Mouse (Mus musculus) gonadal fat pad, adult 2 months (tissue): ENCODE results near the gene Aaed1. TPM values are rescaled to one million over a fixed set of nuclear protein-coding genes. Genes with fewer than 3 reads are reported as not detected.

Experiments
- DNase-seq: peaks from one replicate; pipeline ENCODE4 v3.0.0-alpha.2; 2012; ENCODE audit warnings: low read depth
- polyA plus RNA-seq: library from polyadenylated mRNA; depleted of rRNA; stranded (reverse); fragments of >200 nt; gene quantifications from 2 replicates; pipeline ENCODE4 v1.2.3, GENCODE M21; 2012; rRNA removed

Gene Aaed1
- polyA plus RNA-seq, 1 experiment = 13.5 TPM

- DNase-seq = no peak
Observed at GRCm38 (mm10) chr13:64252147-64252546, 60.4 kb downstream of the Aaed1 start.

GRCm38 (mm10) chr13:64250363-64250762 is 62.1 kb downstream of the Aaed1 start:
- no peak for DNase-seq

GRCm38 (mm10) chr13:64248775-64249524 is 63.6 kb downstream of the Aaed1 start:
- DNase-seq = no peak

- no peak for DNase-seq
Observed at GRCm38 (mm10) chr13:64248161-64248774, 64.2 kb downstream of the Aaed1 start.

- DNase-seq = no peak
Observed at GRCm38 (mm10) chr13:64246106-64246505, 66.4 kb downstream of the Aaed1 start.

GRCm38 (mm10) chr13:64244685-64245261 is 67.7 kb downstream of the Aaed1 start:
- DNase-seq = no peak

GRCm38 (mm10) chr13:64242721-64243120 is 69.8 kb downstream of the Aaed1 start:
- DNase-seq = no peak

GRCm38 (mm10) chr13:64240626-64241025 is 71.9 kb downstream of the Aaed1 start:
- no peak for DNase-seq

- DNase-seq = no peak
Observed at GRCm38 (mm10) chr13:64237681-64238157, 74.8 kb downstream of the Aaed1 start.

- DNase-seq = no peak
Observed at GRCm38 (mm10) chr13:64237000-64237680, 75.4 kb downstream of the Aaed1 start.

GRCm38 (mm10) chr13:64235777-64236176 is 76.7 kb downstream of the Aaed1 start:
- DNase-seq = no peak

- DNase-seq = no peak
Observed at GRCm38 (mm10) chr13:64235062-64235715, 77.3 kb downstream of the Aaed1 start.

- DNase-seq = no peak
Observed at GRCm38 (mm10) chr13:64233139-64233538, 79.4 kb downstream of the Aaed1 start.

- DNase-seq = no peak
Observed at GRCm38 (mm10) chr13:64226725-64227124, 85.8 kb downstream of the Aaed1 start.

GRCm38 (mm10) chr13:64225738-64226137 is 86.8 kb downstream of the Aaed1 start:
- DNase-seq = no peak

Other genes with a start within 250 kb of the Aaed1 start
- 0.09 and 0.38 TPM in 2 replicates for gene Hsd17b3, start 223.5 kb downstream of the Aaed1 start, polyA plus RNA-seq
- 5.2 and 5.5 TPM in 2 replicates for gene Slc35d2, start 183.3 kb downstream of the Aaed1 start, polyA plus RNA-seq
- 10.5 and 12.4 TPM in 2 replicates for gene Zfp367, start 159.5 kb downstream of the Aaed1 start, polyA plus RNA-seq
- 16.4 and 19.8 TPM in 2 replicates for gene Habp4, start 150.9 kb downstream of the Aaed1 start, polyA plus RNA-seq
- 4.3 and 5.7 TPM in 2 replicates for gene Cdc14b, start 37.4 kb downstream of the Aaed1 start, polyA plus RNA-seq
- 303 and 374 TPM in 2 replicates for gene Ctsl, start 58.2 kb upstream of the Aaed1 start, polyA plus RNA-seq
- gene Cdk20, start 119.6 kb upstream of the Aaed1 start, polyA plus RNA-seq = 12.0 and 14.4 TPM in 2 replicates
- gene Fam240b, start 185.1 kb upstream of the Aaed1 start, polyA plus RNA-seq = not detected in 2 replicates